Mouse (Mus musculus) lung, postnatal 4 days (tissue): Measurements from ENCODE around the gene Fbxo17.
A peak's percentile ranks its signal among the peaks of the same experiment; 100 is the strongest.

Experiments
- DNase-seq, 2 experiments: peaks; one replicate each; pipeline ENCODE4 v3.0.0; 2021

Fbxo17 gene

GRCm38 (mm10) chr7:28719650-28720049 lies 3.0 kb downstream of the Fbxo17 start:
- no peak for DNase-seq

- peak; percentile 45 to 79 for DNase-seq
Observed at GRCm38 (mm10) chr7:28720753-28721537, 4.3 kb downstream of the Fbxo17 start.

- no peak for DNase-seq
Observed at GRCm38 (mm10) chr7:28722079-28722478, 5.5 kb downstream of the Fbxo17 start.

GRCm38 (mm10) chr7:28724613-28725012 lies 8.0 kb downstream of the Fbxo17 start:
- no peak for DNase-seq

- DNase-seq = peak; percentile 77 to 85
Observed at GRCm38 (mm10) chr7:28726600-28726999, 10.0 kb downstream of the Fbxo17 start.

GRCm38 (mm10) chr7:28727649-28728340 lies 11.2 kb downstream of the Fbxo17 start:
- DNase-seq = no peak

GRCm38 (mm10) chr7:28732341-28733142 lies 15.9 kb downstream of the Fbxo17 start:
- peak; percentile 87 to 88 for DNase-seq

GRCm38 (mm10) chr7:28733211-28733610 lies 16.6 kb downstream of the Fbxo17 start:
- DNase-seq = no peak

- DNase-seq = no peak
Observed at GRCm38 (mm10) chr7:28735701-28736100, 19.1 kb downstream of the Fbxo17 start.

- no peak for DNase-seq
Observed at GRCm38 (mm10) chr7:28739829-28740228, 23.2 kb downstream of the Fbxo17 start.

- no peak for DNase-seq
Observed at GRCm38 (mm10) chr7:28740949-28741348, 24.3 kb downstream of the Fbxo17 start.

GRCm38 (mm10) chr7:28741368-28741708 lies 24.7 kb downstream of the Fbxo17 start:
- DNase-seq = no peak

- DNase-seq = peak; percentile 95
Observed at GRCm38 (mm10) chr7:28741709-28742438, 25.3 kb downstream of the Fbxo17 start, which contains the start of the genes Mrps12 and Sars2. Gene Mrps12 (minus strand): TSS chr7:28741820. Gene Sars2 (plus strand): TSS chr7:28741992.

GRCm38 (mm10) chr7:28749935-28750334 lies 33.3 kb downstream of the Fbxo17 start:
- no peak for DNase-seq

- DNase-seq = no peak
Observed at GRCm38 (mm10) chr7:28756079-28756478, 39.5 kb downstream of the Fbxo17 start, which contains the start of gene Ccer2. Gene Ccer2 (plus strand): TSS chr7:28756174.

GRCm38 (mm10) chr7:28758623-28759022 lies 42.0 kb downstream of the Fbxo17 start:
- DNase-seq = no peak

GRCm38 (mm10) chr7:28761907-28762306 lies 45.3 kb downstream of the Fbxo17 start:
- DNase-seq = no peak

GRCm38 (mm10) chr7:28765211-28765610 lies 48.6 kb downstream of the Fbxo17 start:
- no peak for DNase-seq

- DNase-seq = peak; percentile 98
Observed at GRCm38 (mm10) chr7:28766173-28766879, 49.7 kb downstream of the Fbxo17 start, which contains the start of gene Sirt2. Gene Sirt2 (plus strand): TSS chr7:28766735.

GRCm38 (mm10) chr7:28766910-28767309 lies 50.3 kb downstream of the Fbxo17 start:
- no peak for DNase-seq

- peak in 1 of 2 experiments; percentile 21 for DNase-seq
Observed at GRCm38 (mm10) chr7:28767462-28767965, 50.9 kb downstream of the Fbxo17 start, which contains the start of gene Nfkbib. Gene Nfkbib (minus strand): TSS chr7:28767512.
